Mouse (Mus musculus) embryonic fibroblast, embryonic 13.5 days (primary cell): Measurements from ENCODE around the gene Mid1.

Experiments
- CTCF ChIP-seq: IDR thresholded peaks from 2 replicates; pipeline ENCODE4 v1.5.1; 2011; ENCODE audit warnings: mild to moderate bottlenecking, control low read depth, low read length, moderate library complexity, borderline replicate concordance; ENCODE audit not compliant: insufficient read depth
- POLR2A ChIP-seq: IDR thresholded peaks from 2 replicates; pipeline ENCODE4 v1.6.1; 2011; ENCODE audit warnings: low read depth, mild to moderate bottlenecking, control low read depth, low read length, moderate library complexity

- TF ChIP-seq POLR2A = no peak
- TF ChIP-seq CTCF = no peak
These were observed 176.3 kb downstream of the Mid1 start for GRCm38 (mm10) chrX:169861194-169861720.
